Comparison of ENCODE assay signal across 31 mouse cellular contexts in the genomic region with DNA sequence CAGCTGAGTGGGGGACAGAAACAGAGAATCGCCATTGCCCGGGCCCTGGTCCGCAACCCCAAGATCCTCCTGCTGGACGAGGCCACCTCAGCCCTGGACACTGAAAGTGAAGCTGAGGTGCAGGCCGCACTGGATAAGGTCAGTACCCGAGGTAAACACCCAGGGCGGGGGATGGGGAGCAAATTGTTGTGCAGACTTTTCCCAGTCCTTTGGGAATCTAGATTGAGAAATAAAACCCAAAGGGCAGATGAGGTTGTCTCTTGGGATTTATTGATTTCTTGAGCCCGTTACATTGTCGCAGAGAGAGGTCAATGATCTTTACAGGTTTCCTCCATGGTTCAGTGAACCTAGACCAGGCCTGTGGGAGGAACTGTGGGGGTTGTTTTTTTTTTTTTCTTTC. TPM values are rescaled to one million over a fixed set of nuclear protein-coding genes. Genes with fewer than 3 reads are reported as not detected.
DNase-seq lines count a peak whose midpoint lies in the region; ATAC-seq lines count a peak whose summit lies in the region.
"Had no signal": no experiment of that assay in that cellular context is flagged by ENCODE, and none has a peak within 500 bp of the region (broad histone marks: within the 10 kb centered on the region; RNA-seq: fewer than 3 reads in every experiment).

No protein-coding gene starts in this region.

- H3K27me3 ChIP-seq in liver, embryonic 13.5 days, result no peaks in the 10 kb centered on the region
- no peaks in the 10 kb centered on the region for H3K27me3 ChIP-seq in liver, embryonic 15.5 days
- H3K27me3 ChIP-seq: CH12.LX; embryonic facial prominence, embryonic 13.5 days; forebrain, embryonic 12.5 days; forebrain, embryonic 15.5 days; heart, embryonic 12.5 days; heart, embryonic 15.5 days had no signal

- no peak overlapping the region for H3K4me2 ChIP-seq in liver, embryonic 13.5 days
- H3K4me2 ChIP-seq in liver, embryonic 15.5 days, result no peak overlapping the region
- H3K4me2 ChIP-seq: embryonic facial prominence, embryonic 13.5 days; forebrain, embryonic 12.5 days; forebrain, embryonic 15.5 days; heart, embryonic 12.5 days; heart, embryonic 15.5 days; hindbrain, embryonic 14.5 days had no signal

- H3K27ac ChIP-seq in liver, embryonic 13.5 days, result no peak overlapping the region
- H3K27ac ChIP-seq in liver, embryonic 15.5 days (replicated peaks), result no peak overlapping the region
- H3K27ac ChIP-seq: embryonic facial prominence, embryonic 10.5 days; embryonic facial prominence, embryonic 13.5 days; forebrain, embryonic 12.5 days; forebrain, embryonic 15.5 days; heart, embryonic 15.5 days; hindbrain, embryonic 10.5 days; hindbrain, embryonic 14.5 days; hindbrain, postnatal 0 days had no signal

- peaks cover 74% of the 10 kb centered on the region for H3K36me3 ChIP-seq in liver, embryonic 13.5 days
- H3K36me3 ChIP-seq in liver, embryonic 15.5 days (replicated peaks), result peaks cover 81% of the 10 kb centered on the region
- H3K36me3 ChIP-seq: embryonic facial prominence, embryonic 10.5 days; embryonic facial prominence, embryonic 13.5 days; forebrain, embryonic 12.5 days; forebrain, embryonic 15.5 days; G1E; heart, embryonic 12.5 days; heart, embryonic 15.5 days; hindbrain, embryonic 10.5 days had no signal

- no peaks in the 10 kb centered on the region for H3K9me3 ChIP-seq in liver, embryonic 13.5 days (replicated peaks)
- no peaks in the 10 kb centered on the region for H3K9me3 ChIP-seq in liver, embryonic 15.5 days (replicated peaks)
- H3K9me3 ChIP-seq: G1E had no signal

- peak; percentile 26; the same call in 1 of the 2 replicates for ATAC-seq in liver, embryonic 13.5 days (ENCODE audit: low read depth)
- peak; percentile 56; the same call in 1 of the 2 replicates for ATAC-seq in liver, embryonic 15.5 days (ENCODE audit: insufficient read depth)
- ATAC-seq: forebrain, embryonic 15.5 days; hindbrain, postnatal 0 days; inflammation-experienced regulatory T-cells, adult 6 months; Patski had no signal

- WGBS in liver, embryonic 13.5 days (ENCODE audit: insufficient replicate concordance), result 87% methylated on average over 9 of the region's 9 CpGs
- 75% methylated on average over 9 of the region's 9 CpGs for WGBS in liver, embryonic 15.5 days (ENCODE audit: insufficient replicate concordance)

- H3K4me3 ChIP-seq in liver, embryonic 13.5 days (replicated peaks), result no peak overlapping the region
- H3K4me3 ChIP-seq in liver, embryonic 15.5 days (replicated peaks), result no peak overlapping the region
- H3K4me3 ChIP-seq: embryonic facial prominence, embryonic 10.5 days; embryonic facial prominence, embryonic 13.5 days; erythroblast, embryonic 14.5 days; forebrain, embryonic 12.5 days; forebrain, embryonic 15.5 days; heart, embryonic 12.5 days; heart, embryonic 15.5 days; hindbrain, embryonic 10.5 days had no signal

- H3K9ac ChIP-seq in liver, embryonic 13.5 days, result no peak overlapping the region
- no peak overlapping the region for H3K9ac ChIP-seq in liver, embryonic 15.5 days
- H3K9ac ChIP-seq: embryonic facial prominence, embryonic 13.5 days; forebrain, embryonic 12.5 days; forebrain, embryonic 15.5 days; heart, embryonic 12.5 days; heart, embryonic 15.5 days; hindbrain, embryonic 14.5 days had no signal

- DNase-seq in adrenal gland, postnatal 10 days, result peak; percentile 15
- no peak for DNase-seq in adrenal gland, adult 18-20 months (ENCODE audit: low spot score in 2 of 2)
- DNase-seq in liver, embryonic 13.5 days, result no peak
- DNase-seq in cerebellum, postnatal 25 days, result no peak
- DNase-seq in thymus, postnatal 14 days, result no peak
- DNase-seq: adrenal gland, adult 8-10 months; B cell, adult 2 months; cerebellum, adult 11 months; cerebellum, adult 2 months; cerebellum, adult 9-11 months; cerebellum, postnatal 36 days; embryo, embryonic 11 days; gastrocnemius, postnatal 25 days; heart, adult 18-20 months; heart, postnatal 10 days; heart, postnatal 36 days had no signal

- H3K4me1 ChIP-seq in liver, embryonic 13.5 days (replicated peaks), result no peaks in the 10 kb centered on the region
- H3K4me1 ChIP-seq in liver, embryonic 15.5 days (replicated peaks), result no peaks in the 10 kb centered on the region
- H3K4me1 ChIP-seq: embryonic facial prominence, embryonic 10.5 days; embryonic facial prominence, embryonic 13.5 days; forebrain, embryonic 12.5 days; forebrain, embryonic 15.5 days; heart, embryonic 12.5 days; heart, embryonic 15.5 days; hindbrain, embryonic 10.5 days had no signal

RNA-seq across cellular contexts. Expression of a gene that starts 34.9 kb away (rescaled TPM):
- 10 to 100 TPM; 13.4 to 23.1 TPM for total RNA-seq in adrenal gland, postnatal 10 days (2021)
- total RNA-seq in adrenal gland, adult 18-20 months (2021), result 1 to 10 TPM; 4.8 to 6.0 TPM
- 26.7 and 31.5 TPM in 2 replicates for polyA plus RNA-seq in liver, embryonic 13.5 days (2015; fragmentation: Nextera tagmentation; extraction: Ambion mirVana)
- 28.7 and 32.8 TPM in 2 replicates for polyA plus RNA-seq in liver, embryonic 15.5 days (2015; fragmentation: Nextera tagmentation; extraction: Ambion mirVana)
- polyA plus RNA-seq: G1E had no signal
